Mouse (Mus musculus): Measurements from ENCODE around the gene Cdc42se2.

DNA sequence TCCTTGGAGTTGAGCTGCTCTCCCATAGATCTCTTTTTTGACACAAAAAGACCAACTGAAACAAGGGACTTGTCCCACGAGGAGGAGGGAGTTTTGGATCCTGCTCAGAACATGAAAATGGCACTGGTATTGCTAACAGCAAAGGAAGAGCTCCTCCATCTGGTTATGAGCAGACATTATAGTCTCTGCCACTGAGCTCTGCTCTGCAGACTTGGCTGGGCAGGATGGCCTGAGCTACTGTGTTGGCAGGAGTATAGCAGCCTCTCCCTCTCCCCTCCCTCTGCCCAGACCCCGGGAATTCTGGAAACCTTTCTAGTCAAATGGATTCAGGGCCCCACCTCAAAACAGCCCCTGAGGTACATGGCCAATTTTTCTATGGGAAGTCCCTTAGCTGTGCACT lies 77.8 kb downstream of the Cdc42se2 start:
- TF ChIP-seq CTCF (IDR thresholded peaks at IDR 0.05; ENCODE audit: low read depth, low read length) (no peak), POLR2A (IDR thresholded peaks at IDR 0.05; ENCODE audit: insufficient read depth, low read length) (no peak), EP300 (IDR thresholded peaks at IDR 0.05; ENCODE audit: insufficient read depth, low read depth, low read length) (no peak)
